ENCODE assay signal across 13 mouse cellular contexts in the genomic region with DNA sequence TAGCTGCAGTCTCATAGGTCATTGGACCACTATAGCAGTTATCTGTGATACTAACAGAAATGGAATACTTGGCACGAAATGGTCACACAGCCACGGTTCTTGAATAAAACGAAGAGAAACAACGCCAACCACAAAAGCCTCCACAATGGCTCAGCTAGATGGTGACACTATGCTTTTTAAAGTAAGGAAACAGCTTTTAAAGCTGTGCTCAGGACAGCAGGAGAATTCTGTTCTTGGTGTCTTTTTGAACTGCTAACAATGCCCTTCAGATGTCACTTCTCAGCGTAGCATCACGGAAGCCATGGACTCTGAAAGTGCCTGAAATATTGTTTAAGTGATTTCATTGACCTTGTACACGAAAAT.
DNase-seq lines count a peak whose midpoint lies in the region; ATAC-seq lines count a peak whose summit lies in the region.
"Had no signal": no experiment of that assay in that cellular context is flagged by ENCODE, and none has a peak within 500 bp of the region (broad histone marks: within the 10 kb centered on the region; RNA-seq: fewer than 3 reads in every experiment).

No protein-coding gene starts in this region.

- 0 out of 2 replicates have a peak, but pooled peaks cover 7% of the 10 kb centered on the region for H3K4me1 ChIP-seq in kidney, embryonic 14.5 days (ENCODE audit: control insufficient read depth, insufficient read depth, low read length)
- H3K4me1 ChIP-seq in forebrain, embryonic 12.5 days, result peaks cover 14% of the 10 kb centered on the region
- H3K4me1 ChIP-seq in hindbrain, embryonic 15.5 days (replicated peaks), result peaks cover 7% of the 10 kb centered on the region
- peaks cover 11% of the 10 kb centered on the region for H3K4me1 ChIP-seq in neural tube, embryonic 12.5 days

- ATAC-seq in kidney, embryonic 14.5 days (ENCODE audit: low FRiP score, low TSS enrichment), result no peak; the same call in 1 of the 2 replicates
- ATAC-seq in forebrain, embryonic 12.5 days (ENCODE audit: low FRiP score), result no peak
- no peak for ATAC-seq in hindbrain, embryonic 15.5 days (ENCODE audit: low FRiP score, low read depth)
- ATAC-seq in neural tube, embryonic 12.5 days (ENCODE audit: low FRiP score, low read depth), result no peak

- no peaks in the 10 kb centered on the region for H3K36me3 ChIP-seq in kidney, embryonic 14.5 days (ENCODE audit: control insufficient read depth, insufficient read depth, low read length)
- no peaks in the 10 kb centered on the region for H3K36me3 ChIP-seq in forebrain, embryonic 12.5 days (replicated peaks)
- H3K36me3 ChIP-seq in hindbrain, embryonic 15.5 days, result no peaks in the 10 kb centered on the region
- no peaks in the 10 kb centered on the region for H3K36me3 ChIP-seq in neural tube, embryonic 12.5 days
- H3K36me3 ChIP-seq: G1E had no signal

- H3K9me3 ChIP-seq in kidney, embryonic 14.5 days (ENCODE audit: control insufficient read depth, low read length), result no peaks in the 10 kb centered on the region
- H3K9me3 ChIP-seq in forebrain, embryonic 12.5 days, result no peaks in the 10 kb centered on the region
- H3K9me3 ChIP-seq in hindbrain, embryonic 15.5 days, result no peaks in the 10 kb centered on the region
- H3K9me3 ChIP-seq in neural tube, embryonic 12.5 days, result no peaks in the 10 kb centered on the region
- H3K9me3 ChIP-seq: G1E had no signal

- H3K27ac ChIP-seq in kidney, embryonic 14.5 days (ENCODE audit: low read depth, low read length), result no peak overlapping the region
- H3K27ac ChIP-seq in forebrain, embryonic 12.5 days, result peak overlapping the region; percentile 89
- H3K27ac ChIP-seq in hindbrain, embryonic 15.5 days (replicated peaks), result no peak overlapping the region
- H3K27ac ChIP-seq in neural tube, embryonic 12.5 days, result no peak overlapping the region

- H3K9ac ChIP-seq in kidney, embryonic 14.5 days (ENCODE audit: low read depth, low read length), result no peak overlapping the region
- H3K9ac ChIP-seq in forebrain, embryonic 12.5 days, result no peak overlapping the region
- H3K9ac ChIP-seq in hindbrain, embryonic 15.5 days, result no peak overlapping the region
- no peak overlapping the region for H3K9ac ChIP-seq in neural tube, embryonic 12.5 days

- peak overlapping the region; percentile 34 for H3K4me2 ChIP-seq in kidney, embryonic 14.5 days (replicated peaks; ENCODE audit: low read depth, low read length)
- H3K4me2 ChIP-seq in forebrain, embryonic 12.5 days, result peak overlapping the region; percentile 49
- H3K4me2 ChIP-seq in hindbrain, embryonic 15.5 days, result peak overlapping the region; percentile 49
- peak overlapping the region; percentile 57 for H3K4me2 ChIP-seq in neural tube, embryonic 12.5 days (replicated peaks)

- no peak for DNase-seq in kidney, postnatal 36 days
- DNase-seq in adrenal gland, adult 18-20 months (ENCODE audit: low spot score in 2 of 2), result no peak
- DNase-seq in adrenal gland, postnatal 14 days, result no peak
- DNase-seq in right cerebral cortex, postnatal 36 days (ENCODE audit: low spot score in 2 of 2), result no peak
- DNase-seq: B cell, adult 2 months; cerebellum, adult 11-12 months; kidney, adult 11 months; right cerebral cortex, adult 18-20 months had no signal

- H3K27me3 ChIP-seq in kidney, embryonic 14.5 days (ENCODE audit: control insufficient read depth, insufficient read depth, low read length), result no peaks in the 10 kb centered on the region
- H3K27me3 ChIP-seq in forebrain, embryonic 12.5 days, result peaks cover 4% of the 10 kb centered on the region; the same call in 1 of the 2 replicates
- no peaks in the 10 kb centered on the region for H3K27me3 ChIP-seq in hindbrain, embryonic 15.5 days
- H3K27me3 ChIP-seq in neural tube, embryonic 12.5 days (replicated peaks), result no peaks in the 10 kb centered on the region

- H3K4me3 ChIP-seq in kidney, embryonic 14.5 days (ENCODE audit: low read length), result no peak overlapping the region; the same call in 1 of the 2 replicates
- no peak overlapping the region for H3K4me3 ChIP-seq in forebrain, embryonic 12.5 days (replicated peaks)
- peak overlapping the region; percentile 9 for H3K4me3 ChIP-seq in hindbrain, embryonic 15.5 days
- H3K4me3 ChIP-seq in neural tube, embryonic 12.5 days, result no peak overlapping the region

- WGBS in kidney, embryonic 14.5 days, result 53% methylated on average over 7 of the region's 7 CpGs
- WGBS in forebrain, embryonic 12.5 days, result 21% methylated on average over 7 of the region's 7 CpGs
- 18% methylated on average over 7 of the region's 7 CpGs for WGBS in hindbrain, embryonic 15.5 days
- 16% methylated on average over 7 of the region's 7 CpGs for WGBS in neural tube, embryonic 12.5 days
